Mouse (Mus musculus) liver (tissue): Measurements from ENCODE around the gene Cnga4.
"Not testable (repeated sequence)": the region's sequence is repeated elsewhere in the genome, so short reads cannot be mapped to it uniquely, and the experiment has no call there.

ENCODE experiments used
- DNase-seq: peaks from one replicate; pipeline ENCODE4 v3.0.0-alpha.2; 2020; ENCODE audit warnings: mixed read lengths

The Cnga4 gene

DNA sequence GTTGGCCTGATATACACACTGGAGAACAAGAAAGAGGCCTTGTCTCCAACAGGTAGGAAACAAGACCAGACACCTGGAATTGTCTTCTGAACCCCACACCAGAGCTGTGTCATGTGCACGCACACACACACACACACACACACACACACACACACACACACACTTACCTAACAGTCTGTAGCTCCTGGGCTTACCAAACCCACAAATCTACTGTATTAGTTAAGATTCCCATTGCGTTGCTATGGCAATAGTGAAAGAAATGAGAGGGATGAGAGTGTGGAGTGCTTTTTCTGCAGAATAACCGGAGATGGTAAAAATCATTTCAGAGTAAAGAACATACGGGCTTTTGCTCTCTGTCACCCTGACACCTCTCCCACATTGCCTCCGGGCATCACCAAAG, 13.7 kb downstream of the Cnga4 start:
- no peak for DNase-seq

DNA sequence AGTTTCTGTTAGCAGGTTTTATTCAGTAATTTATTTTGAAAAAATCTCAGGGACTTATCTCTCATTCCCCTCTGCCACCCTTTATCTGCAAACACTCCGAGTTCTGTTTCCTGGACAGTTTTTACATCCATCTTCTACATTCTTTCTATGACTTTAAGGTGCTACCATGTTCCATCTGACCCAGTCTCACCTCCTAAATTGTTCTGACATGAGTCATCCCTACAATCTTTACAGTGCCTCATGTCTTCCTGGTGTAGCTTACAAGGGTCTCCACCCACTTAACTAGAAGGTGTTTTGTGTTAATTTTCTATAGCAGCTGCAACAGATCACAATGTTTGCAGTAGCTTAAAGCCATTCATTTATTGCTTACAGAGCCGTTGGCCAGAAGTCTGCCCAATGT, 16.5 kb downstream of the Cnga4 start:
- DNase-seq = no peak

DNA sequence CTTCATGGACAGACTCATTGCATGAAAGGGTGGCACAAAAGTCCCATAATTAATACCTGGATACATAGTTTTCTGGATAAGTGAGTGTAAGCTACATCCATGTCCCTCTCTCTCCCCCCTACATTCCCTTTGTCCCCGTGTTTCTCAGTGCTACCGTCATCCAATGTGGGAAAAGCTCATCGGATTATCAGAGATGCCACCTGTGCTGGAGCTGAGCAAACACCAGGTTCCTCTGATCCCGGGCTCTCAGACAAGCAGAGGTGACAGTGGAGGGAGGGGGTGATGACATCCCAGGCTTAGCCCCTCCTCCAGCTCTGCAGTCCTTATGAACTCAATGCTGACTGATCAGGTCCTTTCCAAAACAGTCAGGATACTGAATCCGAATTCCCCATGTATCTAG, 20.0 kb downstream of the Cnga4 start:
- no peak for DNase-seq

DNA sequence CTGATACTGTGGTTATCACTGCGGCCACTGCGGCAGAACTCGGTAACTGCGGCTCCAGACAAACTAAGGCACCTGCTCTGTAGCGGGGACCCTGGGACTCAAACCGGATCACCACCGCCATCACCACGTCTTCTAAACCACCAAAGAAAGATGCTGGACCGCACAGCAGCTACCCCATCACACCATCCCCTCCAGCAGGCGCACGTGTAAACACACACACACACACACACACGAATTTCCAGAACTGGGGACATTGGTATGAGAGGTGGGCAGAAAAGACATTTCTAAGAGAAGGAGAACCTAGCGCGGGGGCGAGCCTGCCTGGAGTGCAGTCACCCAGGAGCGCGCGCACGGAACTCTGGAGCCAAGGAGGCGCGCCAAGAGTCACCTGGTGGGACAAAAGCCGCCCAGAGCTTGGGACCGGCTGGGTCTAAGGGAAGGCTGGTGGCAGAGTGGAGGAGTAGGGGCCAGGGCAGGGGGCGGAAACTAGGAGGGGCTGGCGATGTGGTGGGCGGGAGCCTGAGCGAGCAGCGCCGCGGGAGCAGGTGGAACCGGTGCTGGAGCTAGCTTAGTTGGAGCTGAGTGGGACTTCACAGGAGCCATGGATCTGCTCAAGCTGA, 21.2 kb downstream of the Cnga4 start, which contains the start of gene Cckbr:
Cckbr (plus strand) TSS at position 308 of the 620 bp plus-strand sequence.
- DNase-seq = no peak

DNA sequence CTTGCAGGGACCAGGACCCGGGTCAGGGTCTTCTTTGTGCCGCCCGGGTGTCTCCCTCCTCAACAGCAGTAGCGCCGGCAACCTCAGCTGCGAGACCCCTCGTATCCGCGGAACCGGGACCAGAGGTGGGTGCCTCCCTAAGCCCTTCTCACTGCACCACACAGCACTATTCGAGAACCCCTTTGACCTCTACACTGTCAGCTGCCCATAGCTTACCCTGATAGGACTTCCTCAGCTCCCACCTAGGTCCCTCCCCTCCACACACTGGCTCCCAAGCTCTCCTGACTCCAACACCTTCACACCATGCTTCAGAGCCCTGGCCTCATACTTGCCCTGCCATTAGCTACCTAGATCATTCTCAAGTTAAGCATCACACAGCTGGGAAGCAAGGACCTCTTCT, 21.7 kb downstream of the Cnga4 start:
- DNase-seq = no peak

DNA sequence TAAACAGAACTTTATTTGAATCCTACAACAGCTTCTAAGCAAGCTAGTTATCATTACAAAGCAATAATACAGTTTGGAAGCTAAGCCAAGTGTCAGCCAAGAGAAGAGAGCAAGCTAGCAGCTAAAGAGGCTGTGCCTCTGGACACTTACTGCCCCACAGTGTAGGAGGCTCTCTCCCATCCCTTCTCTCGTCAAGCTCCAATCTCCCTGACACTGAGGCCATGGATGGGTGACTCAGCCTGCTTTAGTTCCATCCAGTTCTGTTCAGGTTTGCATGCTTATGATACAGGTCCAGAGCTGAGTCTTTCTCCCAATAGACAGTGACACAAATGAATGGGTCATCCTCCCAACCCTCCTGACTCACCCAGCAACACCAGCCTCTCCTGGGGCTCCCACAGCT, 27.7 kb downstream of the Cnga4 start:
- DNase-seq = no peak

DNA sequence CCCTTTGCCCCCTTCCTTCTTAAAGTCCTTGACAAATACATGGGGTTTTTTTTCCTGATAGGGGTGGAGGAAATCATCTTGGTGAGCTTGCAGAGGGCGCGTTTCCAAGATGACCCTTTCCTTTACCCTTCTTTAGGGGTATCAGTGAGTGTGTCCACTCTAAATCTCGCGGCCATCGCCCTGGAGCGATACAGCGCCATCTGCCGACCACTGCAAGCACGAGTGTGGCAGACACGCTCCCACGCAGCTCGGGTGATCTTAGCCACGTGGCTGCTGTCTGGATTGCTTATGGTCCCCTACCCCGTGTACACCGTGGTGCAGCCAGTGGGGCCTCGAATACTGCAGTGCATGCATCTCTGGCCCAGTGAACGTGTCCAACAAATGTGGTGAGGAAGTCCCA, 29.5 kb downstream of the Cnga4 start:
- DNase-seq = no peak

DNA sequence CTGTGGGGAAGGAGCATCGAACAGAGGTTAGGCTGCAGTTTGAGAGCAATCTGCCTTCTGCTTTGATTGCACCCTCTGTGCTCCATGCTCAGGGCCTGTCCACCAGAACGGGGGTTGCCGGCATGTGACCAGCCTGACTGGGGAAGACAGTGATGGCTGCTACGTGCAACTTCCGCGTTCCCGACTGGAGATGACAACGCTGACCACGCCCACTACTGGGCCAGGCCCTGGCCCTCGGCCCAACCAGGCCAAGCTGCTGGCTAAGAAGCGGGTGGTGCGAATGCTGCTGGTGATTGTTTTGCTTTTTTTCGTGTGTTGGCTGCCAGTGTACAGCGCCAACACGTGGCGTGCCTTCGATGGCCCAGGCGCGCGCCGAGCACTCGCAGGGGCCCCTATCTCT, 30.4 kb downstream of the Cnga4 start:
- DNase-seq = peak; percentile 5

DNA sequence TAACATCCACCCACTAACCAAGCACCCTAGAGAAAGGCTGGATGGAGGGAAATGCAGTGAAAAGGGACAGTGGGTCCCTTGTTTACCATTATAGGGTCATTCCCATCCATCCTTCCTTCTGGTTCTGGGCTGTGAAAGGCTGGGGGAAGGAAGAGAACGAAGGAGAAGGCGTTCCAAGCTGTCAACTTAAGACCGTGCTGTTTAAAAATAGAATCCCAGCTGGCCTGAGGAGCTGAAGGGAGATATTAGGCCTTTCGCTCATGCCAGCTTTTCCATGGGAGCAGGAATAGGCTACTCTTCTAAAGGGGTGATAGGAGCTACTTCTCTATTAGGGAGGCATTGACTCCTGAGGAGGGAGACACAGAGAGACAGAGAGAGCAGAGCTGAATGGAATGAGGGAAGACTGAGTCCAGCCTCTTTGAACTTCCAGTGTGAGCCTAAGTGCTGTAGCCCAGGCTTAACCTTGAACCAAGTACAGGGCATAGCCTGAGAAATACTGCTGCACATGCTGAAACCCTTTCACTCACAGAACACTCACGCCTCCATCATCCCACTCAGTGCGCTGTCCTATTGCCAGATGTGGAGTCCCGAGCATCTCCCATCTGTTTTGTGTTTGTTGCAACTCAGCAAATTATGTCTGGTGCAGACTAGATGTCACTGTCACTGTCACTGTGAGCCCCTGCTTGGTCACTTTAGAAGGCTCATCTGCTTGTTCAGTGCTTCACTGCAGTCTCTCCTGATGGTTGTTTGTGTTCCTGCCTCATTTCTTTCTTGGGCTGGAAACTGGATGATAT, 33.8 kb downstream of the Cnga4 start:
- no peak for DNase-seq

DNA sequence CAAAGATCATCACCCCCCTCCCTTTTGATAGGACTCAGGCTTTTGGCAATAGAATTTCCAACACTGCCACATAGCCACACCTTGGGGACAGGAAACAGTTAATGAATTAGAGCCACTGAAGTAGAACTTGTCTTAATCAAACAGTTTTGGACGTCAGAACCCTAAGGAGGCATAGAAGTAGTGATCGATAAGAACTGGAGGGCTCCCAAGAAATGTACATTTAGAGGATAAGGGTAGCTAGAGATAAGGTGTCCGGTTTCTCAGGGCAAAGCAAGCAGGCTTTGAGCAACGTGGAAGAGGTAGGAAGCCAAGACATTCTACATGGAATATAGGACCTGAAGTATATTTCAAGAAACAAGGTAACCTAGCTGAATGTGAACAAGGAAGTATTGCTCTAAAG, 37.1 kb downstream of the Cnga4 start:
- no peak for DNase-seq

DNA sequence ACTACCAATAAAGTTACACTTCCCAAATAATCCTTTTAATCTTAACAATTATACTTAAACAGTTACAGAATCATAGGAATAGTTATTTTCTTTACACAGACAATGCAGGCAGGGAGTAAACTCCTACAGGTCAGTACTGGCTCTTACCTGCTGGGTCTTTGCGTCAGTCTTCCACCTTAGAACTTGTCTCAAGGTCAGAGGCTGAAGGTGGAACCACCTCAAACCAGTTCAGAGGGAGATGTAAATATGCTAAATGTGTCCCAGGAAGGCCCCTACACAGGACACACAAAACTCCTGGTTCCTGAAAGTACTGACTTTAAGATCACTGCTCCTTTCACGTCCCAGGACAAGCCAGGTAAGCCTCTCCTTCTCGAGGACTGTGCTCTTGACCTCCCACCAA, 40.7 kb downstream of the Cnga4 start:
- DNase-seq = no peak

DNA sequence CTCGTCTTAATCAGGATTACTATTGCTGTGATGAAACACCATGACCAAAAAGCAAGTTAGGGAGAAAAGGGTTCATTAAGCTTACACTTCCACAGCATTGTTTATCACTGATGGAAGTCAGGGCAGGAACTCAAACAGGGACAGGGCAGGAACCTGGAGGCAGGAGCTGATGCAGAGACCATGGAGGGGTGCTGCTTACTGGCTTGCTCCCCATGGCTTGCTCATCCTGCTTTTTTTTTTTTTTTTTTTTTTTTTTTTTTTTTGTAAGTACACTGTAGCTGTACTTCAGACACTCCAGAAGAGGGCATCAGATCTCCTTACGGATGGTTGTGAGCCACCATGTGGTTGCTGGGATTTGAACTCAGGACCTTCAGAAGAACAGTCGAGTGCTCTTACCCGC, 49.0 kb downstream of the Cnga4 start:
- not testable (repeated sequence) for DNase-seq
